ENCODE assay signal across 1 mouse cellular context in the genomic region with DNA sequence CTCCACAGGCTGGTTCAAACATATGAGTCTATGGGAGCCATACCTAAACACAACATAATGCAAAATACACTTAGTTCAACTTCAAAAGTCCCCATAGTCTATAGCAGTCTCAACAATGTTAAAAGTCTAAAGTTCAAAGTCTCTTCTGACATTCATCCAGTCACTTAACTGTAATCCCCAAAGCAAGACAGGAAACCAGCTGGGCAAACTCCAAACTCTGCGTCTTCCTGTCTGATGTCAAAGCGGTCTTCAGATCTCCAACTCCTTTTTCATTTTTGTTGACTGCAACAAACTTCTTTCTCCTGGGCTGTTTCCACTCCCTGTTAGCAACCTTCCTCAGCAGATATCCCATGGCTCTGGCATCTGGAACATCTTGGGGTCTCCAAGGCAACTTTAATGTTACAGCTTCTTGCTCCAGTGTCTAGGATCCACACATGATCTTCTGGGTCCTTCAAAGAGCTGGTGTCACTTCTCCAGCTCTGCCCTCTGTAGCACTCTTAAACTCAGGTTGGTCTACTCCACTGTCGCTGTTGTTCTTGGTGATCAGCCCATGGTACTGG. TPM values are rescaled to one million over a fixed set of nuclear protein-coding genes. Genes with fewer than 3 reads are reported as not detected.
"Had no signal": no experiment of that assay in that cellular context is flagged by ENCODE, and none has a peak within 500 bp of the region (broad histone marks: within the 10 kb centered on the region; RNA-seq: fewer than 3 reads in every experiment).

No protein-coding gene starts in this region.

RNA-seq across cellular contexts. Expression of a gene that starts 22.0 kb away (rescaled TPM):
- polyA plus RNA-seq: neural tube, embryonic 12.5 days had no signal
